Mouse (Mus musculus) ES-Bruce4 (cell line): ENCODE measurements around the gene Clmn.

Source experiments
- CTCF ChIP-seq: IDR thresholded peaks from one replicate; pipeline ENCODE4 v1.8.1; 2011; ENCODE audit warnings: low read depth, low read length
- EP300 ChIP-seq: IDR thresholded peaks from 2 replicates; pipeline ENCODE4 v1.6.1; 2011; ENCODE audit warnings: low read depth, low read length; ENCODE audit not compliant: insufficient read depth
- POLR2A ChIP-seq: IDR thresholded peaks from one replicate; pipeline ENCODE4 v1.8.1; 2011; ENCODE audit warnings: low read length; ENCODE audit not compliant: insufficient read depth

GRCm38 (mm10) chr12:104731782-104732181, 133.1 kb downstream of the Clmn start:
- TF ChIP-seq POLR2A: no peak
- TF ChIP-seq CTCF: no peak
- no peak for TF ChIP-seq EP300
